Mouse (Mus musculus) liver, postnatal 0 days (tissue): ENCODE results near the gene Kdm5a.

Source experiments
- CTCF ChIP-seq: sonication (generic); IDR thresholded peaks from 2 replicates; pipeline ENCODE4 v1.5.1; 2016; ENCODE audit warnings: antibody characterized with exemption, low read depth
- EP300 ChIP-seq: IDR thresholded peaks from 2 replicates; pipeline ENCODE4 v1.6.1; 2016; ENCODE audit warnings: antibody characterized with exemption, low read depth, mild to moderate bottlenecking

- TF ChIP-seq CTCF (no peak), EP300 (no peak)
These were observed 93.8 kb downstream of the Kdm5a start for GRCm38 (mm10) chr6:120457751-120458150.
